Mouse (Mus musculus): ENCODE measurements around the gene Auts2.

- no peak for TF ChIP-seq CTCF (IDR thresholded peaks at IDR 0.05; ENCODE audit: borderline replicate concordance, insufficient read depth, low read depth, low read length)
- TF ChIP-seq POLR2A (IDR thresholded peaks at IDR 0.05; ENCODE audit: borderline replicate concordance, insufficient read depth, low read length): no peak
Observed at GRCm38 (mm10) chr5:131475278-131475677, 1067.9 kb downstream of the Auts2 start.

Measured in cerebellum, adult 2 months (tissue).